Mouse (Mus musculus) heart, postnatal 36 days (tissue): ENCODE data around the gene Usp13. TPM values are rescaled to one million over a fixed set of nuclear protein-coding genes. Genes with fewer than 3 reads are reported as not detected.

ENCODE experiments used
- DNase-seq, 2 experiments: peaks; one replicate each; pipeline ENCODE4 v3.0.0; 2021 to 2022
- intact Hi-C: fragments of 180-260 bp; cut with DNase I; formaldehyde crosslinking; loops from one replicate; pipeline ENCODE4 v1.15.1; 2025
- total RNA-seq, 2 experiments: library from RNA; stranded (reverse); gene quantifications; 2 replicates each; pipeline ENCODE4 v1.2.3; 2021

Usp13 gene
- total RNA-seq, 2 experiments from 2014 or later, result 216 to 218 TPM

GRCm38 (mm10) chr3:32924168-32924567, 106.8 kb downstream of the Usp13 start:
- no peak for DNase-seq
- intact Hi-C loops, result no loop called here

GRCm38 (mm10) chr3:32939802-32940501, 122.6 kb downstream of the Usp13 start:
- intact Hi-C loops, result no loop called here
- DNase-seq, result no peak

- intact Hi-C loops, result no loop called here
- DNase-seq, result no peak
Observed at GRCm38 (mm10) chr3:32947486-32947885, 130.1 kb downstream of the Usp13 start.

- intact Hi-C loops, result no loop called here
- DNase-seq, result no peak
Observed at GRCm38 (mm10) chr3:32951382-32951781, 134.0 kb downstream of the Usp13 start.

- no peak for DNase-seq
- intact Hi-C loops, result no loop called here
Observed at GRCm38 (mm10) chr3:32961494-32961893, 144.1 kb downstream of the Usp13 start.

GRCm38 (mm10) chr3:32965528-32965927, 148.2 kb downstream of the Usp13 start:
- intact Hi-C loops, result no loop called here
- no peak for DNase-seq

- DNase-seq, result no peak
- intact Hi-C loops, result no loop called here
Observed at GRCm38 (mm10) chr3:32968671-32969425, 151.5 kb downstream of the Usp13 start.

- intact Hi-C loops, result no loop called here
- no peak for DNase-seq
Observed at GRCm38 (mm10) chr3:32970257-32970656, 152.9 kb downstream of the Usp13 start.

- no peak for DNase-seq
- intact Hi-C loops, result no loop called here
Observed at GRCm38 (mm10) chr3:32979238-32979637, 161.9 kb downstream of the Usp13 start.

- intact Hi-C loops, result no loop called here
Observed at GRCm38 (mm10) chr3:32979981-32980380, 162.6 kb downstream of the Usp13 start.

GRCm38 (mm10) chr3:32985141-32985540, 167.8 kb downstream of the Usp13 start:
- intact Hi-C loops, result no loop called here
- DNase-seq, result no peak

More at GRCm38 (mm10) chr3:32979981-32980380, 162.6 kb downstream of the Usp13 start:
- no peak for DNase-seq

Other genes with a start within 250 kb of the Usp13 start
- 10 to 100 TPM; 15.7 to 16.2 TPM for gene Gnb4, start 201.0 kb upstream of the Usp13 start, total RNA-seq
- gene Actl6a, start 111.2 kb upstream of the Usp13 start, total RNA-seq, result 10 to 100 TPM; 21.8 to 22.4 TPM
- gene Ndufb5, start 80.6 kb upstream of the Usp13 start, total RNA-seq, result 100 to 1,000 TPM; 896 to 938 TPM
- 10 to 100 TPM; 30.4 to 34.3 TPM for gene Mrpl47, start 79.9 kb upstream of the Usp13 start, total RNA-seq